Mouse (Mus musculus) C3H10T1/2 (cell line): ENCODE measurements around the gene Ssty1. TPM values are rescaled to one million over a fixed set of nuclear protein-coding genes. Genes with fewer than 3 reads are reported as not detected.

Experiments
- polyA plus RNA-seq, 2 experiments: library from polyadenylated mRNA; unstranded; fragments of >200 nt; fragmentation: generic; extraction: Trizol; gene quantifications; one replicate each; pipeline ENCODE4 v1.2.1; 2012; ENCODE audit warnings: missing spikeins in 2 of 2

Gene Ssty1
- not detected for polyA plus RNA-seq

GRCm38 (mm10) chrY:18088816-18089215, at the start of gene Ssty1:
TSS of gene Ssty1 (plus strand) at chrY:18089116.

GRCm38 (mm10) chrY:18061712-18062111, 27.2 kb upstream of the Ssty1 start, which contains the start of gene Gm21764:
TSS of gene Gm21764 (minus strand) at chrY:18061812.

Other genes with a start within 250 kb of the Ssty1 start
- gene Gm21904, start 242.8 kb upstream of the Ssty1 start, polyA plus RNA-seq: not detected
- not detected for gene Gm20772, start 214.4 kb upstream of the Ssty1 start, polyA plus RNA-seq
- gene Gm20831, start 214.4 kb upstream of the Ssty1 start, polyA plus RNA-seq: not detected
- gene Srsy, start 151.8 kb upstream of the Ssty1 start, polyA plus RNA-seq: not detected
- gene Gm21764, start 27.3 kb upstream of the Ssty1 start, polyA plus RNA-seq: not detected